Mouse (Mus musculus): Measurements from ENCODE around the gene Eml3.

DNA sequence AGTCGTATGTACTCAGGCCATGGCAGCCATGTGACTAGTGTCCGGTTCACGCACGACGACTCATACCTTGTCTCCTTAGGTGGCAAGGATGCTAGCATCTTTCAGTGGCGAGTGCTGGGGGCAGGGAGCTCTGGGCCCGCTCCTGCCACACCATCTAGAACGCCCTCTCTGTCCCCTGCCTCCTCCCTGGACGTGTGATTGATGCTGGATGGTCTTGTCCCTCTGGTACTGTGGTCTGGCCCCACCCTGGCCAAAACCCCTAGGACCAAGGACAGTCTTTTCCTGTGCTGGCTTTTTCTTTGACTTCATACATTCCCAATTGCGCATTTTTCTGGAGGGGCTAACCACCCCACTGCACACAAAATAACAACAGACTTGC, 11.8 kb downstream of the Eml3 start:
- TF ChIP-seq CTCF (IDR thresholded peaks at IDR 0.05; ENCODE audit: low read depth) (no peak), EP300 (optimal IDR thresholded peaks at IDR 0.05) (no peak)

Measured in stomach, postnatal 0 days (tissue).